Mouse (Mus musculus) T-helper 17 cell (primary cell): ENCODE results near the gene Tsc22d3.

ENCODE experiments used
- in situ Hi-C, 2 experiments: fragments of 300-600 bp; cut with MboI, MseI; formaldehyde crosslinking; loops; 1 replicate in 1 of 2; 2 replicates in 1 of 2; pipeline ENCODE4 v1.15.1; 2025; ENCODE audit warnings: high pct_unique_total_duplicates in 2 of 2

Gene Tsc22d3

DNA sequence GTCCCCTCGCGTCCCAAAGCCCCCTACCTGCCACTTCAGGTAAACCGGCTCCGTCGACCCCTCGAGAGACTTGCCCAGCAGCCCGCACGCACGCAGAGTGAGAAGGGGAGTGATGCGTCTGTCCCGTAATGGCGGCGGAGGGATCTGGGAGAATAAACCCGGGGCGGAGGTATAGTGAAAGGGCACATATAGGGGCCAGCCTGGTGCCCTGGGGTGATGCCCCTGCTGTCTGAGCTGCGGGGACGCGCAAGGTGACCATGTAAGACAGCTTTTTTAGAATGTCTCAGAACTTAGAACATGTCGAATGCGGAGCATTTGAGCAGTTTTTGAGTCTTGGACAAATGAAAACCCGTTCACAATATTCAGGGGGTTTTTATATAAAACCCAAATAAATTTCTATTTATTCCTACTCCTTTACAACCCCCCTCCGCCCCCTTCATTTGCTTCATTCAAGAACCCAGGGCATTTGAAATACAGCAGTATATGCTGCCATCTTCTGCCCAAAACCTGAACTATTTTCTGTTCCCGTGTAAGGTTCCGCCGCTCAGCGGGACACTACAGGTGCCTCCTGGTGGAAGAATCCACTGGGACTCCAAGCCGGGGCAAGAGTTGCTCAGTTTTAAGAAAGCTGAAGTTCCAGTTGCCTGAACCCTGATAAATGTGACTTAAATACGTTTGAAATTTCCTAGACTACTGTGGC lies at the start of gene Tsc22d3:
TSS of gene Tsc22d3 (minus strand) at position 250 of the 700 bp plus-strand sequence.
- in situ Hi-C loops, result no loop called here

DNA sequence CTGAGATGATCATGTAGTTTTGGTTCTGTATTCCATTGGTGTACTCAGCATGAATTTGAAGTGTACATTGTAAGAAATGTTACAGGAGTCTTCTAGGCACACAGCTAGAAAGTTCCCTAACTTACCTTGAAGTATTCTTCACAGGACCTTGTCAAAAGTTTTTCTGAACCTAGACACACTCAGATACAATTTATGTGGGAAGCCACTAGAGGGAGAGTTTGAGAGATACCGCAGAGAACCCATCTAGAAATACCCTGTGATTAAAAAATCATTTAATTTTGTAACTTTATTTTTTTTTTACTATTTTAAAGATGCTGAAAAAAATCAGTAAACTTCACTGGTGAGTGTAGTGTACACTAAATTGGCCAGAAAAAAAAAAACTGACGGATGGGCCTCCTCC lies 39.1 kb upstream of the Tsc22d3 start:
- in situ Hi-C loops, result no loop called here

DNA sequence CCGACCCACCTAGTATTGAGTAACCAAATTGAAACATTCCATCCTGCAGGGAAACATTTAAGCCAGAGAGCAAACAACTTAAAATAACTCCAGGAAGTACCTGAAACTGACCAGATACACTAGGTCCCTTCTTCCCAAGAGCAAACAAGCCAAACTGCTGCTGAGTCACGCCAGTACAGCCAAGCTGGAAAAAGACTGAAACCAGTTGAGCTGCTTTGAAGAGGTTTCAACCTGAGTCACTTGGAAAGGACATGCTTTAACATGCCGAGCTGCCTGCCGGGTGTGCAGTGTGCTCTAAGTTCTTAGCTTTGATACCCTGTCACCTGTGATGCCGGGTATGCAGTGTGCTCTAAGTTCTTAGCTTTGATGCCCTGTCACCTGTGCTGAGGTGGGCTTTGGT lies 37.6 kb upstream of the Tsc22d3 start:
- in situ Hi-C loops, result no loop called here

GRCm38 (mm10) chrX:140624875-140625594 lies 24.6 kb upstream of the Tsc22d3 start:
- in situ Hi-C loops, result loop anchor here in 1 of 2 experiments (10.0 kb wide), 1 partner anchor 530 kb away; no protein-coding TSS in a partner anchor

DNA sequence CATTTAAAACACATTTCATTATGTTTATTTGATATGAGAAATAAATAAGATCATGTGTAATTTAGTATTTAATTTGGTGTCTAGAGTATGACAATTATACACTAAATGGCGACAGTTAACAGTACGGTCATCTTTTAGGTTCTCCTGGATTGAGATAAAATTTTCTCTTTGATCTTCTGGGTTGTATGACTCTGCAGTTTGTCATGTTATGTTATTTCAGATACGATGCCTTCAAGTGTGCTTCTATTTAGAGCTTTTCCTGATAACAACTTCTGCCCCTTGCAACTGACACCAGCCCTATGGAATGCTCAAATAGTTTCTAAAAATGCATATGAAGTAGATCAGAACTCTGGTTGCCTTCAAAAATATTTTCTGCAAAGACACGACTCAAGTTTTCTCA lies 9.5 kb upstream of the Tsc22d3 start:
- in situ Hi-C loops, result no loop called here

- in situ Hi-C loops, result no loop called here
Measured at GRCm38 (mm10) chrX:140601884-140602283, 1.4 kb upstream of the Tsc22d3 start.

GRCm38 (mm10) chrX:140601311-140601710 lies 852 bp upstream of the Tsc22d3 start:
- in situ Hi-C loops, result no loop called here

- in situ Hi-C loops, result loop anchor here (5.0 kb wide), 2 partner anchors 97 to 107 kb away; no protein-coding TSS in a partner anchor
Measured at GRCm38 (mm10) chrX:140599561-140600409, 674 bp downstream of the Tsc22d3 start.

DNA sequence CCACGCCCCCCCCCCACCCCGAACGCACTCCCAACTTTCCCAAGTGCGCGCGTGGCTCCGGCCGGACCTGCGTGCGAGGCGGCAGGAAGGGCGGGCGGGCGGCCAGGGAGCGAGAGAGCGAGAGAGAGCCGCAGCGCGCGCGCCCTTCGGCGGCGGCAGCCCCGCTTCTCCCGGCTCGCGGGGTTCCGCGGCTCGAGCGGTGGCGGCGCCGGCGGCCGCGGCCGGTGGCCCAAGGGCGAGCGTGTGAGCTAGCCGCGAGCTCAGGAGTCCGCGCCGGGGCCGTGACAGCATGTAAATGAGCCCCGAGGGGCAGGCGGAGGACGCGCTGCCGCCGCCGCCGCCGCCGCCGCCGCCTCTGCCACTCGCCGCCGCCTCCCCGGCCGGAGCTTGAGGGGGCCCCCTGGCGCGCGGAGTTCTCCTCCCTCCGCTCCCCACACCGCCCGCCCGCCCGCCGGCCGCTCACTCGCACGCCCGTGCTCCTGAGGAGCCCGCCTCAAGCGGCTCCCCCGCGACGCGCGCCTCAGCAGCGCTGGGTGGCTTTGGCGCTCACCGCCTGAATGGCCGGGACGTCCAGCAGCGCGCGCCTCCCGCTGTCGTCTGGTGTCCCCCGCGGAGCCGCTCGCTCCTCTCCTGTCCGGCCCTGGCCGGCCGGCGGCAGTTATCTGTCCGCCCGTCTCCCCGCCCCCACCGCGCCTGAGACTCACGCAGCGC lies 1.5 kb downstream of the Tsc22d3 start:
- in situ Hi-C loops, result loop anchor here (5.0 kb wide), 2 partner anchors 97 to 107 kb away; no protein-coding TSS in a partner anchor

- in situ Hi-C loops, result loop anchor here (5.0 kb wide), 2 partner anchors 96 to 106 kb away; no protein-coding TSS in a partner anchor
Measured at GRCm38 (mm10) chrX:140598194-140598849, 2.1 kb downstream of the Tsc22d3 start.

DNA sequence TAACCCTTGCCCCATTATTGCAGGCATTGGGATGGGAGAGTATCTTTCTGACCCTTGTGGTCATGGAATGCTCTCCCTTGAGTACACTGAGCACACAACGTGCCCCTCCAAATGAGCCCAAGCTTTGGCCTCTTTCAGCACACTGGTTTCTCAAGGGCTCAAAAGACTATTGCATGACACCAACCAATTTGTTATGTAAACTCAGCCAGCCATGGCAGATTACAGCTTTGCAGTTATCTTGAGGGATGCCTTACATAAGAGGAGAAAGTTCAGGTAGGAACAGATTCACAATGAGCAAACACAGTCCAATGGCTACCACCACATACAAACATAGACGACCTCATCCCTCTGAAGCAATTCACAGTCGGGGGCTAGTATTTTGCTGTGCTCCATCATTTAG lies 9.3 kb downstream of the Tsc22d3 start:
- in situ Hi-C loops, result no loop called here

DNA sequence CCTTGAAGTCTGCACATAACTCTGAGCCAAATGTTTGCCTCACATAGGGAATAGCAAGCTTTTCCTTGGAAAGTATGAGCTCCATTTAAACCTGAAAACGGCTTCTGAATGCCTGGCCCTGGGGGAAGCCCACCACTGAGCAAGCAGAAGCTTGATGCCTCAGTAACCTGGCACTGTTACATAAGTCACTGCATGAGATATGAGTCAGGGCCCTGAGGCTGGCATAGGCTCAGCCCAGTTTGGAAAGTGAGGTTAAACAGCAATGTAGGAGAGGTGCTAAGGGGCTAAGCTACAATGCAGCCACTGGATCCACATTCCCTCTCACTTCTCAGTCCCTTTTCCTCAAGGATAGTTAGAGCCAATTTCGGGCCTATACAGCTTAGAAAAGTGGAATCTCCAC lies 10.3 kb downstream of the Tsc22d3 start:
- in situ Hi-C loops, result no loop called here

DNA sequence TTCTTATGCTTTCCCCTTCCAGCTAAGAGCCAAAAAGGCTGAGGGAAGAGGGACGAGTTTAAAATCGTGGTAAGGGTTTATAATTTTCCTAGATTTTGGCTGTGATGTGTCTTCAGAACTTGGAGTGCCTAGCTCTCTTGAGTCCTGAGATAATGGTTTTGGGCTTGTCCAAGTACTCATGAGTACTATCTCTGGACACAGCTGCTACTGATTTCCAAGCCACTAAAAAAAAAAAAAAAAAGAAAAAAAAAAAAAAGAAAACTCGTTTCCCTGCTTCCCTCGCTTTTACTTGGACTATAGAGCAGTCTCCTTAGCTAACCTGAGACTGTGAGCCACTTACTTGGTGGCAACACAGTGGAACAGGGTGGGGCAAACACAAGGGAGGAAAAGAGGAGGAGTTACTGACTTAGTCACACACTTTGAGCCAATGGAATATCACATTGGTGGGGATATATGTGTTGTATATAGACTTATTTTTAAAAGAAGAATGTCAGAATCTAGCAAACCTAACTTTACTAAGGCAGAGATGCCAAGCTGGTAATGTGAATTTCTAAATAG lies 11.2 kb downstream of the Tsc22d3 start:
- in situ Hi-C loops, result no loop called here

GRCm38 (mm10) chrX:140588534-140588933 lies 11.9 kb downstream of the Tsc22d3 start:
- in situ Hi-C loops, result no loop called here

GRCm38 (mm10) chrX:140580416-140580815 lies 20.0 kb downstream of the Tsc22d3 start:
- in situ Hi-C loops, result no loop called here

- in situ Hi-C loops, result no loop called here
Measured at GRCm38 (mm10) chrX:140575636-140576035, 24.8 kb downstream of the Tsc22d3 start.

DNA sequence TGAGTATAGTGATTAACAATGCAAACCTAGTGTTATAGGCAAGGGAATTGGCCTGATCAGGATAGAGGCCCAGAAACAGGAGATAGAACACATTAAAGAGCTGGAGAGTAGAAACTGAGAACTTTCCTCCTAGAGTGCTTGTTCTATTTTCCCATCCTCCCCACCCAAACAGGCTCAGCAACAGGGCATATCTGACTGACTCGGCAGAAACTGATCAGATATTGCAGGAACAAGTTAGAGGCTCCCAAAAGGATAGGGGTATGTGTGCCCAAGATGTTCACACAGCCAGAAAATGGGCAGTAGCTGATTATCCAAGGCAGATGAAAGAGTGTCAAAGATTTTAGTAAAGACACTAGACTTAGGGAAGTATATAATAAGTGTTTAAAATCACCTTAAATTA lies 25.3 kb downstream of the Tsc22d3 start:
- in situ Hi-C loops, result no loop called here

DNA sequence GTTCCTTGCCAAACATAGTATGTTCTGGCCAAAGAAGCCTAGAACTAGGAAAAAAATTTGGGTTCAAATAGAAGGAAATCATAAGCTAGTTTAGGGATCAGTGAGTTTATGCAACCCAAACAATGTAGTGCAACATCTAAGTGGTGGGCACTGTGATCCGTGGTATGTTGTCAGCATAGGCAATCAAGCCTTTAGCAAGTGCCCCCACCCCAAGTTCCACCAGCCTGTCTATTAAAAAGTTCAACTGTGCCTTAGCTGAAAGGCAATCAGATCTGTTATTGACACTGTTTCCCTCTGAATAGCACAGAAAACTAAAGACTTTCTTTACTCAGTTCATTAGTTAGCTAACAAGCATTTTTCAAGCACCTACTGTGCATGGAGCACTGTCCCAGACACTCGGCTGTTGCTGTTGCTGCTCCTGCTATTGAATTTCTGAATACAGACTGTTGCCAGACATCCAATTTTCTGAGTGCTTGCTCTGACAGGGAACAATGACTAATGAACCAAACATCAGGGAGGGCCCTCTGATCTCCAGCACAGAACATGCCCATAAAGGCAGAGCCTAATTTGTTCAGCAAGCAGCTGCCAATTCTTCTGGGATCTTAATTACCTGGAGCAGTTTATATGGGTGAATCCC lies 27.6 kb downstream of the Tsc22d3 start:
- in situ Hi-C loops, result no loop called here

GRCm38 (mm10) chrX:140569595-140569994 lies 30.9 kb downstream of the Tsc22d3 start:
- in situ Hi-C loops, result no loop called here
